ENCODE assay signal across 15 mouse cellular contexts in genomic region chr7:80642552-80642951, GRCm38 (mm10). TPM values are rescaled to one million over a fixed set of nuclear protein-coding genes. Genes with fewer than 3 reads are reported as not detected.
DNase-seq lines count a peak whose midpoint lies in the region; ATAC-seq and TF ChIP-seq lines count a peak whose summit lies in the region.
"Had no signal": no experiment of that assay in that cellular context is flagged by ENCODE, and none has a peak within 500 bp of the region (broad histone marks: within the 10 kb centered on the region; RNA-seq: fewer than 3 reads in every experiment).

No protein-coding gene starts in this region.

- peaks cover 7% of the 10 kb centered on the region; the same call in 1 of the 2 replicates for H3K4me1 ChIP-seq in forebrain, postnatal 0 days (ENCODE audit: insufficient read depth)
- H3K4me1 ChIP-seq in forebrain, embryonic 13.5 days: peaks cover 23% of the 10 kb centered on the region
- H3K4me1 ChIP-seq in embryonic facial prominence, embryonic 15.5 days: peaks cover 33% of the 10 kb centered on the region

- H3K79me2 ChIP-seq in myocyte (ENCODE audit: control insufficient read depth, insufficient read depth): no peaks in the 10 kb centered on the region

- TF ChIP-seq CTCF in forebrain, postnatal 0 days (IDR thresholded peaks at IDR 0.05; ENCODE audit: low read depth): no peak
- no peak for TF ChIP-seq CTCF in layer of hippocampus, adult 2 months (conservative IDR thresholded peaks at IDR 0.05)

- H3K9me3 ChIP-seq in forebrain, postnatal 0 days (ENCODE audit: low read length): no peaks in the 10 kb centered on the region
- H3K9me3 ChIP-seq in forebrain, embryonic 13.5 days (replicated peaks): no peaks in the 10 kb centered on the region
- H3K9me3 ChIP-seq in embryonic facial prominence, embryonic 15.5 days (replicated peaks): no peaks in the 10 kb centered on the region
- H3K9me3 ChIP-seq: G1E; hindbrain, embryonic 12.5 days; liver, embryonic 12.5 days had no signal

- H3K9ac ChIP-seq in forebrain, postnatal 0 days: no peak overlapping the region
- H3K9ac ChIP-seq in forebrain, embryonic 13.5 days: no peak overlapping the region
- no peak overlapping the region for H3K9ac ChIP-seq in embryonic facial prominence, embryonic 15.5 days
- H3K9ac ChIP-seq: hindbrain, embryonic 12.5 days; liver, embryonic 12.5 days had no signal

- H3ac ChIP-seq in myocyte (ENCODE audit: control insufficient read depth, insufficient read length): no peak overlapping the region

- 50% methylated on average over 5 of the region's 5 CpGs for WGBS in forebrain, postnatal 0 days
- 66% methylated on average over 5 of the region's 5 CpGs for WGBS in forebrain, embryonic 13.5 days
- 45% methylated on average over 5 of the region's 5 CpGs for WGBS in embryonic facial prominence, embryonic 15.5 days

- no peaks in the 10 kb centered on the region for H3K27me3 ChIP-seq in forebrain, postnatal 0 days (ENCODE audit: insufficient read depth, low read length)
- no peaks in the 10 kb centered on the region for H3K27me3 ChIP-seq in forebrain, embryonic 13.5 days
- no peaks in the 10 kb centered on the region for H3K27me3 ChIP-seq in embryonic facial prominence, embryonic 15.5 days
- no peaks in the 10 kb centered on the region for H3K27me3 ChIP-seq in myocyte (ENCODE audit: control insufficient read depth, insufficient read depth, insufficient read length)
- H3K27me3 ChIP-seq: hindbrain, embryonic 12.5 days; liver, embryonic 12.5 days had no signal

- H3K36me3 ChIP-seq in forebrain, postnatal 0 days (ENCODE audit: insufficient read depth): no peaks in the 10 kb centered on the region
- no peaks in the 10 kb centered on the region for H3K36me3 ChIP-seq in forebrain, embryonic 13.5 days (ENCODE audit: poor library complexity, severe bottlenecking)
- H3K36me3 ChIP-seq in embryonic facial prominence, embryonic 15.5 days: no peaks in the 10 kb centered on the region
- no peaks in the 10 kb centered on the region for H3K36me3 ChIP-seq in myocyte (ENCODE audit: control insufficient read depth, insufficient read depth)
- H3K36me3 ChIP-seq: hindbrain, embryonic 12.5 days; liver, embryonic 12.5 days had no signal

- no peak overlapping the region for H3K4me2 ChIP-seq in forebrain, postnatal 0 days (ENCODE audit: low read depth)
- H3K4me2 ChIP-seq in forebrain, embryonic 13.5 days: no peak overlapping the region
- no peak overlapping the region for H3K4me2 ChIP-seq in embryonic facial prominence, embryonic 15.5 days (replicated peaks)
- H3K4me2 ChIP-seq in myocyte (ENCODE audit: low read depth): peak overlapping the region; percentile 56
- H3K4me2 ChIP-seq: hindbrain, embryonic 12.5 days; liver, embryonic 12.5 days; midbrain, embryonic 11.5 days had no signal

- H3K27ac ChIP-seq in forebrain, postnatal 0 days (ENCODE audit: low read depth, low read length): 0 out of 2 replicates have a peak overlapping the region, but pooled peaks have one; percentile 29
- H3K27ac ChIP-seq in forebrain, embryonic 13.5 days: no peak overlapping the region
- peak overlapping the region; percentile 18; the same call in 1 of the 2 replicates for H3K27ac ChIP-seq in layer of hippocampus, adult 2 months
- 0 out of 2 replicates have a peak overlapping the region, but pooled peaks have one; percentile 12 for H3K27ac ChIP-seq in embryonic facial prominence, embryonic 15.5 days (replicated peaks)
- H3K27ac ChIP-seq: hindbrain, embryonic 12.5 days; liver, embryonic 12.5 days had no signal

- H3K4me3 ChIP-seq in forebrain, postnatal 0 days (ENCODE audit: low read depth, low read length): no peak overlapping the region
- no peak overlapping the region for H3K4me3 ChIP-seq in forebrain, embryonic 13.5 days
- H3K4me3 ChIP-seq in layer of hippocampus, adult 2 months: no peak overlapping the region
- no peak overlapping the region for H3K4me3 ChIP-seq in embryonic facial prominence, embryonic 15.5 days (replicated peaks)
- H3K4me3 ChIP-seq in myocyte: no peak overlapping the region
- H3K4me3 ChIP-seq: erythroblast, embryonic 14.5 days; hindbrain, embryonic 12.5 days; liver, embryonic 12.5 days had no signal

- ATAC-seq in forebrain, postnatal 0 days: peak; percentile 48; the same call in 1 of the 2 replicates
- no peak for ATAC-seq in forebrain, embryonic 13.5 days
- ATAC-seq in embryonic facial prominence, embryonic 15.5 days (ENCODE audit: insufficient number of reproducible peaks, low FRiP score, low TSS enrichment, low read depth): no peak
- ATAC-seq in erythroid progenitor cell, adult 5-6 weeks (replicated peaks; ENCODE audit: low FRiP score, poor library complexity, severe bottlenecking): no peak
- ATAC-seq: liver, embryonic 12.5 days had no signal

- no peak for TF ChIP-seq POLR2A in myocyte (IDR thresholded peaks at IDR 0.05; ENCODE audit: insufficient read length, low read depth)

- no peak for DNase-seq in forebrain, postnatal 0 days
- DNase-seq in layer of hippocampus, adult 2 months (ENCODE audit: low spot score in 2 of 2): no peak
- DNase-seq in layer of hippocampus, adult 9-11 months: no peak
- DNase-seq: adrenal gland, adult 8-10 months; left cerebral cortex, postnatal 4 days; lung, postnatal 14 days had no signal

TF ChIP-seq in myocyte, 11 proteins besides CTCF, POLR2A, EP300 and RAD21:
- TF ChIP-seq REST (IDR thresholded peaks at IDR 0.05; ENCODE audit: insufficient read depth, insufficient read length) (no peak), MAX (IDR thresholded peaks at IDR 0.05; ENCODE audit: low read depth) (no peak), SRF (IDR thresholded peaks at IDR 0.05; ENCODE audit: control insufficient read depth, insufficient read length, low read depth) (no peak), CEBPB (IDR thresholded peaks at IDR 0.05; ENCODE audit: insufficient read depth, poor library complexity, severe bottlenecking) (no peak), USF1 (IDR thresholded peaks at IDR 0.05; ENCODE audit: low read depth) (no peak), TCF12 (IDR thresholded peaks at IDR 0.05; ENCODE audit: insufficient read depth, poor library complexity, severe bottlenecking) (no peak), POLR2AphosphoS2 (IDR thresholded peaks at IDR 0.05; ENCODE audit: insufficient read length, low read depth) (no peak), TCF3 (IDR thresholded peaks at IDR 0.05; ENCODE audit: insufficient read length, low read depth) (no peak), E2F4 (IDR thresholded peaks at IDR 0.05; ENCODE audit: insufficient read depth) (no peak), MYOD1 (IDR thresholded peaks at IDR 0.05; ENCODE audit: control insufficient read depth in 1 of 3, insufficient read length in 2 of 3, low read depth in 2 of 3) (no peak), MYOG (IDR thresholded peaks at IDR 0.05; ENCODE audit: control insufficient read depth in 1 of 3, insufficient read depth in 1 of 3, insufficient read length in 2 of 3, low read depth in 2 of 3) (no peak)

RNA-seq across cellular contexts. Expression of gene Crtc3, which starts 46.1 kb away (rescaled TPM):
- 14.8 and 17.8 TPM in 2 replicates for total RNA-seq in forebrain, postnatal 0 days (2014; rRNA removed)
- 10.6 and 14.2 TPM in 2 replicates for polyA plus RNA-seq in forebrain, postnatal 0 days (2015; fragmentation: Nextera tagmentation; extraction: Ambion mirVana)
- polyA plus RNA-seq in forebrain, embryonic 13.5 days (2015; fragmentation: Nextera tagmentation; extraction: Ambion mirVana): 10.3 and 11.5 TPM in 2 replicates
- total RNA-seq in layer of hippocampus, adult 2 months (2021): 10 to 100 TPM; 21.0 to 24.4 TPM
- polyA plus RNA-seq in embryonic facial prominence, embryonic 15.5 days (2015; fragmentation: Nextera tagmentation; extraction: Ambion mirVana): 30.2 and 33.5 TPM in 2 replicates
- 6.4 TPM for polyA plus RNA-seq in myocyte (2012; fragmentation: generic; extraction: Trizol)
- 6.8 and 23.9 TPM in 2 replicates for total RNA-seq in erythroid progenitor cell, adult 5-6 weeks (2015; ENCODE audit: low replicate concordance)
- total RNA-seq in erythroid progenitor cell, adult 5-6 weeks (2017; ENCODE audit: low replicate concordance): 2.2 and 2.4 TPM in 2 replicates
